Mouse (Mus musculus): ENCODE measurements around the gene Olfr1090.

The Olfr1090 gene

DNA sequence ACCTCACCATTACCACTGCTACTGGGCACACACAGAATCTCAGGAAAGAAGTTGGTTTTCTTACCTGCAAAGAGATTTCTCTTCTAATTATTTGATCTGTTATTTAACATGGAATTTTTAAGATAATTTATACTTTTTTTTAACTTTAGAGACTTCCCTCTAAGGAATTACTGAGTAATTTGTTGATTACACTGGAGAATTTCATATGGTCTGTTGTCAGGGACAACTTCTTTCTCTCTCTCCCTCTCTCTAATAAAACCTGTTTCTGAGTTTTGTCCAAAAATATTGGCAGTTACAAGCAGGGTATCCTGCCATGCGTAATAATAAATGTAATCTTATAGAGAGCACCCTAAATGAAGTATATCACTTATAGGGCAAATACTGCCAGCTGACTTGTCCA is at the start of gene Olfr1090:
TSS of gene Olfr1090 (minus strand) at position 101 of the 400 bp plus-strand sequence.
- DNase-seq: no peak

DNA sequence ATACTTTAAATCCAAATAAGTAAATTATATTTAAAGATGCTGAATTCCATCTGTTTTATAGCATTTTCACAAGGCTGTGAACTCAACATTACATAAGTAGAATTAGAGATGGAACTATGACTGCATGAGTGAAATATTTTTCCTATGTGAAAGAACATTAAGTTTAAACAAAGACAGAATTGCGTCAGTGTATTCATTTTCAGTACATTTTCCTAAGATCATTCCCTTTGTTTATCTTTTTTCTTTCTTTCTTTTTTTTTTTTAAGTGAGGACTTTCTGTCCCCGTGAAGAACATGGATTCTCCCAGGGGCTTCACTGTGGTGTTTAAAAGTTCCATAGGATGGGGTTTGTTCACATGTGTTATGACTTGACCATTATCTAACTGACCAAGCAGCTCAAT is 23.4 kb upstream of the Olfr1090 start, which contains the start of gene Olfr1093:
TSS of gene Olfr1093 (plus strand) at position 301 of the 400 bp plus-strand sequence.
- no peak for DNase-seq

DNA sequence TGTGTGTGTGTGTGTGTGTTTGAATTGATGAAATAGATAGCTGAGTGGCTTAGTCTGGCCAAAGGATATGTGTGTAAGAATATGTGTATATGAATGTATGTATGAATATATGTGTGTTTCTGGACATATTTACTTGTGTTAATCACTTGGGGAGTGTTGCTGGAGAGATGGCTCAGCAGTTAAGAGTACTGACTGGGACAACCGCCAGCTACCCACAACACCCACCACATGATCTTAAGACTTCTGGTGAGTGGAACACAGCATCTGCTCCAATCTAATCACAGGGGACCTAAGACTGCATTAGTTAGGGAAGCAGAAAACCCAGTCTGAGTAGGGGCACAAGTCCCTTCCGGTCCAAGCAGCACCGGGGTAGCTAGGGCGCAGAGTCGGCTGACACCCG is 2.3 kb upstream of the Olfr1090 start:
- DNase-seq: no peak

DNA sequence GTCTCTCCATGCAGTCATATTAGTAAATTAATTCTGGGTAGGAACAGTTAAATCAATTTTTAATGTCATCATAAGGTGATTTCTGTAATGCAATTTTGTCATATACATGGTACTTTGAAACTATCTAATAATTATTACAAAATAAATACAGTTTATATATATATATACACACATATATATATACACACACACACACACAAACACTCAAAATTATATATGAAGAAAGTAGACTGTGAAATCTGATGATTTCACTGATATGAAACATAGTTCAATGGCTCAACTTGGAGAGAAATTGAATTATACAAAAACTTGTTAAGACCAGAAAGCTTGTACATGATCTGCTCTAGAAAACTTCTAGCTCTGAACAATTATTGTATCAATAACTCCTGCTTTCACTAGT is 25.2 kb downstream of the Olfr1090 start, which contains the start of gene Olfr1089:
TSS of gene Olfr1089 (minus strand) at position 101 of the 400 bp plus-strand sequence.
- no peak for DNase-seq
